Mouse (Mus musculus) kidney, postnatal 10 days (tissue): ENCODE data around the gene Rapgef6.

Source experiments
- DNase-seq: peaks from one replicate; pipeline ENCODE4 v3.0.0; 2021; ENCODE audit warnings: mixed read lengths

Gene Rapgef6

GRCm38 (mm10) chr11:54739012-54739750 is 216.5 kb downstream of the Rapgef6 start:
- DNase-seq = no peak

GRCm38 (mm10) chr11:54741330-54741729 is 218.7 kb downstream of the Rapgef6 start:
- DNase-seq = no peak

GRCm38 (mm10) chr11:54744231-54744630 is 221.6 kb downstream of the Rapgef6 start:
- no peak for DNase-seq
